Mouse (Mus musculus) bone marrow macrophage, adult 2 months (primary cell): ENCODE results near the gene Slc9b2.

Experiments used
- CTCF ChIP-seq: IDR thresholded peaks from 2 replicates; pipeline ENCODE4 v1.5.1; 2012; ENCODE audit warnings: low read depth, mild to moderate bottlenecking, low read length, moderate library complexity
- POLR2A ChIP-seq: IDR thresholded peaks from 2 replicates; pipeline ENCODE4 v1.6.1; 2012; ENCODE audit warnings: mild to moderate bottlenecking, low read depth, low read length, borderline replicate concordance

DNA sequence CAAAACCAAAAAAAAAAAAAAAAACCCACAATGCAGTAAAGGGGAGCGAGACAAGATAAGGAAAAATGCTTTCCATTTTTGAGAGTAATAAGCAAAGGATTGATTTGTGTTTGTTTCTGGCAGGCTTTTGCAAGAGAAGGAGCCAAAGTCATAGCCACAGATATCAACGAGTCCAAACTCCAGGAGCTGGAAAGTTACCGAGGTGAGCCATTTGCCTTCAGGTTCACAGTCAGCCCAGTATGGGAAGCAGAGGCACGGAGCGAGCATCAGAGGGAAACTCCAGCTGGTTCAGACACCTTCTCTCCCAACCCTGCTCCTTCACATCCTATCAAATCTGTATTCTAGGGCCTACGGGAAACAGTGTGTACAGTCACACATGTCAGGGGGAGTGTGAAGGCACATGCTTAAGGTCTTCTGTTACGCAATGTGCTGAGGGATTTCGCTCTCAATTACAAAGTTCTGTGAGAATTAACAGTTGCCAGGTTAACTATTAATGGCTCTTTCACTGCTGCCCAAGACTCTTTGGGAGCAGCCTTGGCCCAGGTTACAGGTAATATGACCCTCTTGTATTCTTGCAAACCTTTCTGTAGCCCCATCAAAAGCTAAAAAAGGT lies 19.3 kb upstream of the Slc9b2 start:
- TF ChIP-seq CTCF (no peak), POLR2A (no peak)
